Mouse (Mus musculus) mesoderm, embryonic 11.5 days (tissue): ENCODE measurements around the gene Ubr2.

Source experiments
- DNase-seq: peaks from one replicate; pipeline ENCODE4 v3.0.0-alpha.2; 2012; ENCODE audit warnings: low read depth, low spot score

Ubr2 gene

GRCm38 (mm10) chr17:46883107-46883506 lies 127.2 kb downstream of the Ubr2 start:
- no peak for DNase-seq

- DNase-seq, result no peak
Measured at GRCm38 (mm10) chr17:46881728-46882127, 128.6 kb downstream of the Ubr2 start.

- no peak for DNase-seq
Measured at GRCm38 (mm10) chr17:46880322-46880721, 130.0 kb downstream of the Ubr2 start.

GRCm38 (mm10) chr17:46879841-46880311 lies 130.5 kb downstream of the Ubr2 start:
- DNase-seq, result peak; percentile 41
